Mouse (Mus musculus) G1E-ER4 (cell line): Measurements from ENCODE around the gene Pip4k2a. TPM values are rescaled to one million over a fixed set of nuclear protein-coding genes. Genes with fewer than 3 reads are reported as not detected.

Experiments
- GATA1 ChIP-seq: IDR thresholded peaks from one replicate; pipeline ENCODE4 v1.8.0; 2012; ENCODE audit warnings: low read length, inconsistent platforms
- polyA plus RNA-seq: library from polyadenylated mRNA; stranded (reverse); fragments of >175 nt; gene quantifications from 2 replicates; pipeline ENCODE4 v1.2.3, GENCODE M21; 2012

Gene Pip4k2a
- polyA plus RNA-seq, 1 experiment: 53.8 TPM

- no peak for TF ChIP-seq GATA1
Measured at GRCm38 (mm10) chr2:18988885-18989284, 9.0 kb downstream of the Pip4k2a start.

GRCm38 (mm10) chr2:18985506-18985905, 12.4 kb downstream of the Pip4k2a start:
- no peak for TF ChIP-seq GATA1

- no peak for TF ChIP-seq GATA1
Measured at GRCm38 (mm10) chr2:18984095-18984847, 13.7 kb downstream of the Pip4k2a start.

GRCm38 (mm10) chr2:18983546-18983945, 14.4 kb downstream of the Pip4k2a start:
- TF ChIP-seq GATA1: no peak

GRCm38 (mm10) chr2:18982581-18982980, 15.3 kb downstream of the Pip4k2a start:
- TF ChIP-seq GATA1: no peak

GRCm38 (mm10) chr2:18979675-18980074, 18.3 kb downstream of the Pip4k2a start:
- no peak for TF ChIP-seq GATA1

GRCm38 (mm10) chr2:18979046-18979445, 18.9 kb downstream of the Pip4k2a start:
- no peak for TF ChIP-seq GATA1

GRCm38 (mm10) chr2:18977201-18977805, 20.6 kb downstream of the Pip4k2a start:
- TF ChIP-seq GATA1: no peak

- TF ChIP-seq GATA1: no peak
Measured at GRCm38 (mm10) chr2:18976175-18976574, 21.8 kb downstream of the Pip4k2a start.

GRCm38 (mm10) chr2:18974882-18975645, 22.9 kb downstream of the Pip4k2a start:
- no peak for TF ChIP-seq GATA1

GRCm38 (mm10) chr2:18971564-18971963, 26.4 kb downstream of the Pip4k2a start:
- TF ChIP-seq GATA1: no peak

- TF ChIP-seq GATA1: no peak
Measured at GRCm38 (mm10) chr2:18970461-18970860, 27.5 kb downstream of the Pip4k2a start.

- no peak for TF ChIP-seq GATA1
Measured at GRCm38 (mm10) chr2:18969066-18969681, 28.8 kb downstream of the Pip4k2a start.

- TF ChIP-seq GATA1: no peak
Measured at GRCm38 (mm10) chr2:18967451-18968063, 30.4 kb downstream of the Pip4k2a start.

GRCm38 (mm10) chr2:18966566-18966965, 31.4 kb downstream of the Pip4k2a start:
- no peak for TF ChIP-seq GATA1

- no peak for TF ChIP-seq GATA1
Measured at GRCm38 (mm10) chr2:18965950-18966349, 32.0 kb downstream of the Pip4k2a start.

GRCm38 (mm10) chr2:18965108-18965507, 32.8 kb downstream of the Pip4k2a start:
- TF ChIP-seq GATA1: no peak
